Mouse (Mus musculus) kidney, embryonic 15.5 days (tissue): ENCODE results near the gene Trem1. TPM values are rescaled to one million over a fixed set of nuclear protein-coding genes. Genes with fewer than 3 reads are reported as not detected.

Experiments used
- ATAC-seq: fragments of 200-750 bp; cut with Nextera tagmentation; replicated peaks from 2 replicates; pipeline ENCODE4 v1.8.0; 2017; ENCODE audit warnings: moderate TSS enrichment; ENCODE audit not compliant: low FRiP score
- H3K27ac ChIP-seq: fragments of 300-500 bp; sonication (generic); 2 replicates; pipeline ENCODE4 v1.5.1; 2015; ENCODE audit warnings: mild to moderate bottlenecking, inconsistent platforms
- H3K27me3 ChIP-seq: fragments of 300-500 bp; sonication (generic); 2 replicates; pipeline ENCODE4 v1.6.1; 2015; ENCODE audit warnings: inconsistent platforms
- H3K36me3 ChIP-seq: fragments of 300-500 bp; sonication (generic); 2 replicates; pipeline ENCODE4 v1.6.1; 2015; ENCODE audit warnings: inconsistent platforms
- H3K4me1 ChIP-seq: fragments of 300-500 bp; sonication (generic); 2 replicates; pipeline ENCODE4 v1.6.1; 2015; ENCODE audit warnings: inconsistent platforms
- H3K4me2 ChIP-seq: fragments of 300-500 bp; sonication (generic); 2 replicates; pipeline ENCODE4 v1.6.1; 2015; ENCODE audit warnings: moderate library complexity, mild to moderate bottlenecking, inconsistent platforms
- H3K4me3 ChIP-seq: fragments of 300-500 bp; sonication (generic); replicated peaks from 2 replicates; pipeline ENCODE4 v1.5.1; 2015; ENCODE audit warnings: mild to moderate bottlenecking, inconsistent platforms
- H3K9ac ChIP-seq: fragments of 300-500 bp; sonication (generic); 2 replicates; pipeline ENCODE4 v1.6.1; 2015; ENCODE audit warnings: mild to moderate bottlenecking, inconsistent platforms
- H3K9me3 ChIP-seq: fragments of 300-500 bp; sonication (generic); replicated peaks from 2 replicates; pipeline ENCODE4 v1.6.1; 2016; ENCODE audit warnings: inconsistent platforms
- WGBS: fragments of 180-500 bp; shearing (Covaris S2); methylation state at CpG from one replicate; pipeline ENCODE4 v1.1.7; 2015; ENCODE audit warnings: mixed read lengths; 5-methylcytosine and 5-hydroxymethylcytosine counted together
- polyA plus RNA-seq: library from polyadenylated mRNA; unstranded; fragments of >200 nt; fragmentation: Nextera tagmentation; extraction: Ambion mirVana; gene quantifications from 2 replicates; pipeline ENCODE4 v1.2.1, GENCODE M21; 2015

Trem1 gene
- polyA plus RNA-seq, 1 experiment from 2014 or later: 0.08 TPM

- ATAC-seq: no peak
Observed at GRCm38 (mm10) chr17:48293500-48294194, 61.1 kb downstream of the Trem1 start.

More at GRCm38 (mm10) chr17:48293500-48294194, 61.1 kb downstream of the Trem1 start:
- no peak overlapping the region for H3K27ac ChIP-seq
- no peaks in the 10 kb centered on the region for H3K36me3 ChIP-seq
- H3K9ac ChIP-seq: no peak overlapping the region
- WGBS: 82% methylated on average over 5 of the region's 5 CpGs
- H3K9me3 ChIP-seq: no peaks in the 10 kb centered on the region
- H3K27me3 ChIP-seq: no peaks in the 10 kb centered on the region
- no peak overlapping the region for H3K4me3 ChIP-seq
- H3K4me1 ChIP-seq: no peaks in the 10 kb centered on the region
- no peak overlapping the region for H3K4me2 ChIP-seq

Other genes with a start within 250 kb of the Trem1 start
- not detected in 2 replicates for gene 1700122O11Rik, start 194.5 kb upstream of the Trem1 start, polyA plus RNA-seq
- not detected in 2 replicates for gene 1700067P10Rik, start 143.4 kb upstream of the Trem1 start, polyA plus RNA-seq
- not detected in 2 replicates for gene 9830107B12Rik, start 86.5 kb upstream of the Trem1 start, polyA plus RNA-seq
- gene A530064D06Rik, start 65.5 kb upstream of the Trem1 start, polyA plus RNA-seq: not detected in 2 replicates
- gene Trem3, start 15.0 kb downstream of the Trem1 start, polyA plus RNA-seq: not detected in 2 replicates
- gene Treml4, start 31.5 kb downstream of the Trem1 start, polyA plus RNA-seq: 0.49 and 0.60 TPM in 2 replicates
- 0.13 and 0.29 TPM in 2 replicates for gene Treml2, start 66.7 kb downstream of the Trem1 start, polyA plus RNA-seq
- gene B430306N03Rik, start 83.4 kb downstream of the Trem1 start, polyA plus RNA-seq: 0.23 and 0.39 TPM in 2 replicates
- 2.4 and 2.9 TPM in 2 replicates for gene Trem2, start 113.6 kb downstream of the Trem1 start, polyA plus RNA-seq
- gene Treml1, start 127.1 kb downstream of the Trem1 start, polyA plus RNA-seq: 0.60 and 1.3 TPM in 2 replicates
- 15.8 and 17.8 TPM in 2 replicates for gene Nfya, start 177.1 kb downstream of the Trem1 start, polyA plus RNA-seq
- gene Oard1, start 177.2 kb downstream of the Trem1 start, polyA plus RNA-seq: 72.4 and 74.9 TPM in 2 replicates
- 4.2 and 6.9 TPM in 2 replicates for gene Apobec2, start 200.2 kb downstream of the Trem1 start, polyA plus RNA-seq
- gene Tspo2, start 218.8 kb downstream of the Trem1 start, polyA plus RNA-seq: 2.4 and 4.1 TPM in 2 replicates
- 5.6 and 5.7 TPM in 2 replicates for gene Unc5cl, start 222.1 kb downstream of the Trem1 start, polyA plus RNA-seq